Mouse (Mus musculus): ENCODE data around the gene Ankrd44. TPM values are rescaled to one million over a fixed set of nuclear protein-coding genes. Genes with fewer than 3 reads are reported as not detected.

Ankrd44 gene
- total and polyA plus RNA-seq, 3 experiments, result 12.7 to 23.0 (median 19.8) TPM

DNA sequence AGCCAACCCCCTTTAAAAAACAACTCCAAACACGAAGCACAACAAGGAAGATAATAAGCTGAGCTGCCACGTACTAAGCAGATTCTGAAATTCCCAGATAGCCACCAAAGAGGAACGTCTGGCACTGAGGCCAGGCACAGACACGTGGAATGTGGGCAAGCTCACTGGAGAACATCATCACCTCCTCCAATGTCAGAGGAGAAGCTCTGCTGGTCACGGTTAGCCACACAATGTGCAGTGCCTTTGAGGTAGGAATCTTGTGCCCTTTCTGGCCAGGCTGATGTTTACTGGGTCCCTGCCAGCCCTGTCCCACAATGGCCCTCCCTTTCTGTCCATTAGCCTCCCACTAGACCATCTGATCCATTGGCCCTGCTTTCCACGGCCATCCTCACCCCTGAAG is 149.1 kb downstream of the Ankrd44 start:
- H3K4me1 ChIP-seq (ENCODE audit: control insufficient read depth in 1 of 2, insufficient read depth in 2 of 2), result peaks cover 7 to 30% of the 10 kb centered on the region in 2 experiments
- no peak for DNase-seq (ENCODE audit: extremely low read depth)
- H3K27me3 ChIP-seq (replicated peaks), result no peaks in the 10 kb centered on the region
- dilution Hi-C loops (cut with MboI; ENCODE audit: extremely low pct_ligation_motif_present, extremely low pct_unique_long_range_greater_than_20kb, low sequenced_read_pairs), result no loop called here
- H3K36me3 ChIP-seq (replicated peaks in 1 of 2; ENCODE audit: control insufficient read depth in 1 of 2, insufficient read depth in 1 of 2, low read length in 1 of 2), result peaks cover 0 to 9% of the 10 kb centered on the region in 2 experiments
- H3K79me2 ChIP-seq (replicated peaks; ENCODE audit: control insufficient read depth, extremely low read depth, insufficient read depth, poor library complexity, severe bottlenecking), result no peaks in the 10 kb centered on the region
- H3K4me2 ChIP-seq (ENCODE audit: insufficient read depth, low read depth, poor library complexity, severe bottlenecking), result no peak overlapping the region
- no peak overlapping the region for H3K27ac ChIP-seq (ENCODE audit: insufficient read depth, low read depth)
- H3K9ac ChIP-seq (ENCODE audit: insufficient read depth, low read depth), result no peak overlapping the region
- TF ChIP-seq MAZ (IDR thresholded peaks at IDR 0.05; ENCODE audit: low read depth, low read length) (no peak), RCOR1 (conservative IDR thresholded peaks at IDR 0.05; ENCODE audit: low read depth, low read length) (no peak), ELF1 (IDR thresholded peaks at IDR 0.05; ENCODE audit: low read depth, low read length) (no peak), ZNF384 (IDR thresholded peaks at IDR 0.05; ENCODE audit: low read depth, low read length) (no peak), CHD2 (IDR thresholded peaks at IDR 0.05; ENCODE audit: low read length) (no peak), NELFE (IDR thresholded peaks at IDR 0.05; ENCODE audit: low read depth, low read length) (no peak)
- in situ Hi-C loops (cut with MboI; ENCODE audit: low pct_ligation_motif_present, low pct_unique_long_range_greater_than_20kb, low sequenced_read_pairs), result no loop called here
- no peak overlapping the region for H3K4me3 ChIP-seq (replicated peaks in 1 of 3; ENCODE audit: low read depth in 2 of 3, low read length in 2 of 3, poor library complexity in 1 of 3)
- no peaks in the 10 kb centered on the region for H3K9me3 ChIP-seq (replicated peaks; ENCODE audit: low read length)

DNA sequence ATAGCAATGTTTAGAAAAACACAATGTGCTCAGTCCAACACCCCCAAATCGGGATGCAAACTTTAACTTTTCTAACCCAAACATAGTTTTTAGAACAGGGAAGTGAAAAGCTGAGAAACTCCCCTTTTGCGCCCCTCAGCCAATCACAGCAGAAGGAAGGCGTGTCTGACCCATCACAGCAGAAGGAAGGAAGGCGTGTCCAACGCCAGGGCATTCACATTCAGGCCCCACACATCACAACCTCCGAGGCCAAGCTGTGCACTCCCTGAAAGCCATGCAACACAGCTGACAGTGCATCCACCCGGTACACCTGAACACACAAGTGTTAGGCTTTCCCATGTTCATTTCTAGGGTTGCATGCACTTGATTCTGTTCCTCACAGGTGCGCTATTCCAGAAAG is 150.1 kb downstream of the Ankrd44 start:
- no peaks in the 10 kb centered on the region for H3K27me3 ChIP-seq (replicated peaks)
- peak overlapping the region; percentile 16; the same call in 1 of the 2 replicates for H3K4me2 ChIP-seq (ENCODE audit: insufficient read depth, low read depth, poor library complexity, severe bottlenecking)
- H3K79me2 ChIP-seq (replicated peaks; ENCODE audit: control insufficient read depth, extremely low read depth, insufficient read depth, poor library complexity, severe bottlenecking), result no peaks in the 10 kb centered on the region
- H3K9ac ChIP-seq (ENCODE audit: insufficient read depth, low read depth), result no peak overlapping the region
- peak; percentile 32; the same call in 1 of the 2 replicates for TF ChIP-seq ELF1 (IDR thresholded peaks at IDR 0.05; ENCODE audit: low read depth, low read length)
- no peak for TF ChIP-seq MYC (IDR thresholded peaks at IDR 0.05; ENCODE audit: low read depth, low read length)
- TF ChIP-seq POLR2A (IDR thresholded peaks at IDR 0.05; ENCODE audit: low read depth, low read length), result peak; percentile 31; the same call in 1 of the 2 replicates
- dilution Hi-C loops (cut with MboI; ENCODE audit: extremely low pct_ligation_motif_present, extremely low pct_unique_long_range_greater_than_20kb, low sequenced_read_pairs), result no loop called here
- H3K27ac ChIP-seq (ENCODE audit: insufficient read depth, low read depth), result no peak overlapping the region
- peaks cover 2% of the 10 kb centered on the region for H3K9me3 ChIP-seq (replicated peaks; ENCODE audit: low read length)
- DNase-seq (ENCODE audit: extremely low read depth), result peak; percentile 52
- H3K4me1 ChIP-seq (ENCODE audit: control insufficient read depth in 1 of 2, insufficient read depth in 2 of 2), result peaks cover 7 to 37% of the 10 kb centered on the region in 2 experiments
- in situ Hi-C loops (cut with MboI; ENCODE audit: low pct_ligation_motif_present, low pct_unique_long_range_greater_than_20kb, low sequenced_read_pairs), result no loop called here
- no peak overlapping the region for H3K4me3 ChIP-seq (replicated peaks in 1 of 3; ENCODE audit: low read depth in 2 of 3, low read length in 2 of 3, poor library complexity in 1 of 3)
- H3K36me3 ChIP-seq (replicated peaks in 1 of 2; ENCODE audit: control insufficient read depth in 1 of 2, insufficient read depth in 1 of 2, low read length in 1 of 2), result peaks cover 0 to 13% of the 10 kb centered on the region in 2 experiments

DNA sequence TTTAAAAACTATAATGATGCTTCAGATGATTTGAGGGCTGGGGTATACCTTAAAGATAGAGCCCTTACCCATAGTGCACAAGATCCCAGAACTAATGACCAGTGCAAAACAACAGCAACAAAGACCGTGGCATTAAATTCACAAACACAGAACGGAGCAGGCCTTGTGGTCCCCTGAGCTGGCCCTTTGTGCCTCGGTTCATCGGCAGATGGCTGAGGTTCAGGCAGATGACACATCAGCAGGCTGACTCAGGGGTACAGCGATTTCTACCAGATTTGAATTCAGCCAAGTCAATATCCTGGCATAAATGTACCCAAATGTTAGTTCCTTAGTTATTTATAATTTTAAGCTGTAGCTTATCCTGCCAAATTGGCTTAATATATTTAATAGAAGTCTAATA is 153.3 kb downstream of the Ankrd44 start:
- in situ Hi-C loops (cut with MboI; ENCODE audit: low pct_ligation_motif_present, low pct_unique_long_range_greater_than_20kb, low sequenced_read_pairs), result no loop called here
- no peak overlapping the region for H3K27ac ChIP-seq (ENCODE audit: insufficient read depth, low read depth)
- dilution Hi-C loops (cut with MboI; ENCODE audit: extremely low pct_ligation_motif_present, extremely low pct_unique_long_range_greater_than_20kb, low sequenced_read_pairs), result no loop called here
- TF ChIP-seq IRF4 (IDR thresholded peaks at IDR 0.05; ENCODE audit: low read depth, low read length) (no peak), BHLHE40 (IDR thresholded peaks at IDR 0.05; ENCODE audit: low read depth, low read length) (no peak), MAFK (IDR thresholded peaks at IDR 0.05; ENCODE audit: insufficient replicate concordance, low read length) (no peak), PAX5 (IDR thresholded peaks at IDR 0.05; ENCODE audit: low read length) (no peak), CTCF (conservative IDR thresholded peaks at IDR 0.05 in 1 of 2, IDR thresholded peaks at IDR 0.05 in 1 of 2; ENCODE audit: low read depth in 2 of 2, low read length in 2 of 2) (no peak), ZC3H11A (IDR thresholded peaks at IDR 0.05; ENCODE audit: low read depth, low read length) (no peak), KAT2A (IDR thresholded peaks at IDR 0.05; ENCODE audit: insufficient replicate concordance, low read length) (no peak), JUND (conservative IDR thresholded peaks at IDR 0.05; ENCODE audit: low read depth, low read length) (no peak), MAX (IDR thresholded peaks at IDR 0.05; ENCODE audit: low read length) (no peak), MAZ (IDR thresholded peaks at IDR 0.05; ENCODE audit: low read depth, low read length) (no peak), GABPA (IDR thresholded peaks at IDR 0.05; ENCODE audit: insufficient replicate concordance, low read depth, low read length) (no peak), POLR2AphosphoS2 (IDR thresholded peaks at IDR 0.05; ENCODE audit: low read depth, low read length) (no peak)
- no peak overlapping the region for H3K4me3 ChIP-seq (replicated peaks in 1 of 3; ENCODE audit: low read depth in 2 of 3, low read length in 2 of 3, poor library complexity in 1 of 3)
- H3K36me3 ChIP-seq (replicated peaks in 1 of 2; ENCODE audit: control insufficient read depth in 1 of 2, insufficient read depth in 1 of 2, low read length in 1 of 2), result peaks cover 0 to 15% of the 10 kb centered on the region in 2 experiments
- DNase-seq (ENCODE audit: extremely low read depth), result peak; percentile 5
- H3K4me1 ChIP-seq (ENCODE audit: control insufficient read depth in 1 of 2, insufficient read depth in 2 of 2), result peaks cover 7 to 37% of the 10 kb centered on the region in 2 experiments
- H3K79me2 ChIP-seq (replicated peaks; ENCODE audit: control insufficient read depth, extremely low read depth, insufficient read depth, poor library complexity, severe bottlenecking), result no peaks in the 10 kb centered on the region
- H3K9ac ChIP-seq (ENCODE audit: insufficient read depth, low read depth), result no peak overlapping the region
- no peak overlapping the region for H3K4me2 ChIP-seq (ENCODE audit: insufficient read depth, low read depth, poor library complexity, severe bottlenecking)
- H3K27me3 ChIP-seq (replicated peaks), result no peaks in the 10 kb centered on the region
- peaks cover 5% of the 10 kb centered on the region for H3K9me3 ChIP-seq (replicated peaks; ENCODE audit: low read length)

Measured in CH12.LX (cell line).